Mouse (Mus musculus) thymus, adult 2 months (tissue): ENCODE results near the gene Sav1.

Experiments
- CTCF ChIP-seq: fragments of 200-500 bp; IDR thresholded peaks from 2 replicates; pipeline ENCODE4 v1.5.1; 2012; ENCODE audit warnings: mild to moderate bottlenecking, control low read depth, low read length, moderate library complexity, borderline replicate concordance; ENCODE audit not compliant: control insufficient read depth, poor library complexity, insufficient read depth; ENCODE audit errors: extremely low read depth
- POLR2A ChIP-seq: fragments of 200-500 bp; IDR thresholded peaks from 2 replicates; pipeline ENCODE4 v1.6.1; 2012; ENCODE audit warnings: mild to moderate bottlenecking, low read length, control low read depth, moderate library complexity; ENCODE audit not compliant: control insufficient read depth, poor library complexity, insufficient read depth; ENCODE audit errors: extremely low read depth

- TF ChIP-seq POLR2A, result no peak
- TF ChIP-seq CTCF, result no peak
Observed at GRCm38 (mm10) chr12:70026233-70026632, 39.4 kb upstream of the Sav1 start.
